Mouse (Mus musculus): Measurements from ENCODE around the gene Gp5. TPM values are rescaled to one million over a fixed set of nuclear protein-coding genes. Genes with fewer than 3 reads are reported as not detected.
A peak's percentile ranks its signal among the peaks of the same experiment; 100 is the strongest.
"Not testable (repeated sequence)": the region's sequence is repeated elsewhere in the genome, so short reads cannot be mapped to it uniquely, and the experiment has no call there.

Gene Gp5
- total RNA-seq (2014; rRNA removed) (0.28 and 0.34 TPM in 2 replicates), polyA plus RNA-seq (2012; rRNA removed) (0.17 and 0.20 TPM in 2 replicates)

DNA sequence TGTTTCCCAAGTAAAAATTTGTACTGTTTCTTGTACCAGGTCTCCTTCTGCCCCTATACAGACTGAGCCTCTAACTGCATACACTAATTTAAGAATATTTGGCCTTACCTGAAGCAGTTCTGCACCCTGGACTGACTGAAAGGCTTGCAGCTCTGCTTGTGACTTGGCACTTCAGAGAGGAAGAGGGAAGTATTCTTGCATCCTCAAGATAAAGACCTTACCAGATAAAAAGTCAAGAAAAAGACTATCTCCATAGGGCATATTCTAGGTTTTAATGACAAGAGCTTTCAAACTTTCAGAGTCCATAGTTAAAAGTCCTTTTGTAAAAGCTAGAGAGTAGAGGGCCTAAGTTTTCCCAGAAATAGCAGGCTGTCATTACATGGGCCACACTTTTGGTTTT, at the start of gene Gp5:
Gene Gp5, minus strand, starts transcription at position 133 of the 400 bp plus-strand sequence.
- H3K9ac ChIP-seq (ENCODE audit: low read depth, low read length) = no peak within 1 kb of the TSS
- no peak for TF ChIP-seq CTCF (IDR thresholded peaks at IDR 0.05; ENCODE audit: low read depth, low read length)

GRCm38 (mm10) chr16:30353489-30353888, 42.9 kb upstream of the Gp5 start:
- not testable (repeated sequence) for H3K4me3 ChIP-seq (ENCODE audit: insufficient read depth, low read depth, low read length); H3K79me2 ChIP-seq (ENCODE audit: control insufficient read depth, insufficient read depth, low read length); H3K27me3 ChIP-seq (ENCODE audit: control insufficient read depth, insufficient read depth, low read length); H3K9ac ChIP-seq (ENCODE audit: low read depth, low read length); DNase-seq (ENCODE audit: extremely low read depth, low read depth, low spot score); H3K4me1 ChIP-seq (ENCODE audit: control insufficient read depth, insufficient read depth, low read length); H3K27ac ChIP-seq (replicated peaks; ENCODE audit: insufficient read depth, low read depth, low read length)
- 97% methylated on average over 11 of the region's 11 CpGs for WGBS
- H3K36me3 ChIP-seq (ENCODE audit: control insufficient read depth, insufficient read depth, low read length) = peaks cover 50% of the 10 kb centered on the region

More for the DNA sequence above, at the start of gene Gp5:
- peaks cover 17% of the 10 kb centered on the region for H3K4me1 ChIP-seq (ENCODE audit: control insufficient read depth, insufficient read depth, low read length)
- no peak within 1 kb of the TSS for H3K27ac ChIP-seq (replicated peaks; ENCODE audit: insufficient read depth, low read depth, low read length)
- DNase-seq (ENCODE audit: extremely low read depth, low read depth, low spot score) = no peak
- no peaks in the 10 kb centered on the region for H3K27me3 ChIP-seq (ENCODE audit: control insufficient read depth, insufficient read depth, low read length)
- H3K4me3 ChIP-seq (ENCODE audit: insufficient read depth, low read depth, low read length) = no peak within 1 kb of the TSS
- H3K36me3 ChIP-seq (ENCODE audit: control insufficient read depth, insufficient read depth, low read length) = peaks cover 9% of the 10 kb centered on the region
- H3K79me2 ChIP-seq (ENCODE audit: control insufficient read depth, insufficient read depth, low read length) = no peaks in the 10 kb centered on the region

DNA sequence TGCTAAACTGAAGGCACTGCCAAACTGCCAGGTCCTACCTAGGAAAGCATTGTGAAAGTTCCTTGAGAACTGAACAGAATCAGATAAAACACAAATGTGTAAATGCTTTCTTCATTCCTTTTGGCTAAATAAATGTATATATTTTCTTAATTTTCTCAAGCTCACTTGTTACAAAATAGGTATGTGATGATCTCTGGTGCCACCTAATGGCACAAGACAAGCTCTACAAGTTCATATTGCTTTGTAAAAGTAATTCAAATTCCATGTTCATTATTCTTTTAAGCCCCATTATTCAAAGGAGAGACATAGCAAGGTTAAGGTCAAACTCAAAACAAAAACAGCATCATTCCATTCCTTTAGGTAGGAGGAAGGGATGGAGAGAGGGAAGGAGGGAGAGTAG, 3.7 kb upstream of the Gp5 start:
- Histone ChIP-seq H3K4me1 (ENCODE audit: control insufficient read depth, insufficient read depth, low read length) (peaks cover 11% of the 10 kb centered on the region), H3K79me2 (ENCODE audit: control insufficient read depth, insufficient read depth, low read length) (no peaks in the 10 kb centered on the region), H3K4me3 (ENCODE audit: insufficient read depth, low read depth, low read length) (no peak overlapping the region), H3K36me3 (ENCODE audit: control insufficient read depth, insufficient read depth, low read length) (peaks cover 29% of the 10 kb centered on the region), H3K27me3 (ENCODE audit: control insufficient read depth, insufficient read depth, low read length) (no peaks in the 10 kb centered on the region), H3K27ac (replicated peaks; ENCODE audit: insufficient read depth, low read depth, low read length) (no peak overlapping the region), H3K9ac (ENCODE audit: low read depth, low read length) (no peak overlapping the region)
- TF ChIP-seq POLR2A (IDR thresholded peaks at IDR 0.05; ENCODE audit: extremely low read depth, insufficient read depth, low read length) (no peak), CTCF (IDR thresholded peaks at IDR 0.05; ENCODE audit: low read depth, low read length) (peak; percentile 50)
- peak; percentile 45 for DNase-seq (ENCODE audit: extremely low read depth, low read depth, low spot score)

GRCm38 (mm10) chr16:30310171-30310515, 436 bp downstream of the Gp5 start:
- H3K79me2 ChIP-seq (ENCODE audit: control insufficient read depth, insufficient read depth, low read length) = no peaks in the 10 kb centered on the region
- DNase-seq (ENCODE audit: extremely low read depth, low read depth, low spot score) = peak; percentile 81
- no peak overlapping the region for H3K27ac ChIP-seq (replicated peaks; ENCODE audit: insufficient read depth, low read depth, low read length)
- no peak overlapping the region for H3K9ac ChIP-seq (ENCODE audit: low read depth, low read length)
- peaks cover 17% of the 10 kb centered on the region for H3K4me1 ChIP-seq (ENCODE audit: control insufficient read depth, insufficient read depth, low read length)
- no peak for TF ChIP-seq POLR2A (IDR thresholded peaks at IDR 0.05; ENCODE audit: extremely low read depth, insufficient read depth, low read length)
- TF ChIP-seq CTCF (IDR thresholded peaks at IDR 0.05; ENCODE audit: low read depth, low read length) = no peak
- no peaks in the 10 kb centered on the region for H3K27me3 ChIP-seq (ENCODE audit: control insufficient read depth, insufficient read depth, low read length)
- no peak overlapping the region for H3K4me3 ChIP-seq (ENCODE audit: insufficient read depth, low read depth, low read length)
- peaks cover 6% of the 10 kb centered on the region; the same call in 1 of the 2 replicates for H3K36me3 ChIP-seq (ENCODE audit: control insufficient read depth, insufficient read depth, low read length)
- WGBS = 28% methylated on average over 8 of the region's 8 CpGs

GRCm38 (mm10) chr16:30309395-30310170, 996 bp downstream of the Gp5 start:
- no peak for TF ChIP-seq POLR2A (IDR thresholded peaks at IDR 0.05; ENCODE audit: extremely low read depth, insufficient read depth, low read length)
- TF ChIP-seq CTCF (IDR thresholded peaks at IDR 0.05; ENCODE audit: low read depth, low read length) = no peak
- Histone ChIP-seq H3K9ac (ENCODE audit: low read depth, low read length) (no peak overlapping the region), H3K79me2 (ENCODE audit: control insufficient read depth, insufficient read depth, low read length) (no peaks in the 10 kb centered on the region), H3K27ac (replicated peaks; ENCODE audit: insufficient read depth, low read depth, low read length) (no peak overlapping the region), H3K4me1 (ENCODE audit: control insufficient read depth, insufficient read depth, low read length) (peaks cover 17% of the 10 kb centered on the region), H3K27me3 (ENCODE audit: control insufficient read depth, insufficient read depth, low read length) (no peaks in the 10 kb centered on the region), H3K4me3 (ENCODE audit: insufficient read depth, low read depth, low read length) (no peak overlapping the region), H3K36me3 (ENCODE audit: control insufficient read depth, insufficient read depth, low read length) (peaks cover 3% of the 10 kb centered on the region; the same call in 1 of the 2 replicates)
- DNase-seq (ENCODE audit: extremely low read depth, low read depth, low spot score) = peak; percentile 46
- 9% methylated on average over 34 of the region's 34 CpGs for whole genome bisulfite sequencing

DNA sequence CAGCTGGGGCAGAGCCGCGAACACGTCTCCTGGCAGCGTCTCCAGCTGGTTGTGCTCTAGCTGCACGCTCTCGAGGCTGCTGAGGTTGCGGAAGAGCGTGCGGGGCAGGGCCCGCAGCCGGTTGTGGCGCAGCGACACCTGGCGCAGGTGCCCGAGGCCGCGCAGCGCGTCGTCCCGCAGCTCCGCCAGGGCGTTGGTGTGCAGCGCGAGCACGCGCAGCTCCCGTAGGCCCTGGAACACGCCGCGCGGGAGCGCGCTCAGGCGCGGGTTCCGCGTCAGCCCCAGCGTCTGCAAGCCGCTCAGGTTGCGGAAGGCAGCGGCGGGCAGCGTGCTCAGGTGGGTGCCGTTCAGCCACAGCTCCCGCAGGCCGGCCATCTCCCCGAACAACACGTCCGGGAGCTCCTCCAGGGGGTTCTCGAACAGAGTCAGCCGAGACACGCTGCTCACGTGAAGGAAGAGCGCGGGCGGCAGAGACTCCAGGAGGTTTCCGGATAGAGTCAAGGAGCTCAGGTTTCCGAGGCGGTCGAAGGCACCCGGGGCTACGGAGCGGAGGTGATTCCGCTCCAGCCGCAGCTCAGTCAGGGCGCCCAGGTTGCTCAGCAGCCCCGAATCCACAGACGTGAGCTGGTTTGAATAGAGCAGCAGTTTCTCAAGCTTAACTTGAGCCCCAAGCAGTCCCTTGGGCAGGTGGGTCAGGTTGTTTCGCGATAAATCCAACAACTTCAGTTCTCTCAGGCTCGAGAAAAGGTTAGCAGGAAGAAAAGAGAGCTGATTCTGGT, 1.8 kb downstream of the Gp5 start:
- peak overlapping the region; percentile 48 for H3K4me3 ChIP-seq (ENCODE audit: insufficient read depth, low read depth, low read length)
- no peak overlapping the region for H3K27ac ChIP-seq (replicated peaks; ENCODE audit: insufficient read depth, low read depth, low read length)
- peak overlapping the region; percentile 68 for H3K9ac ChIP-seq (ENCODE audit: low read depth, low read length)
- DNase-seq (ENCODE audit: extremely low read depth, low read depth, low spot score) = peak; percentile 53
- H3K4me1 ChIP-seq (ENCODE audit: control insufficient read depth, insufficient read depth, low read length) = peaks cover 17% of the 10 kb centered on the region
- no peaks in the 10 kb centered on the region for H3K27me3 ChIP-seq (ENCODE audit: control insufficient read depth, insufficient read depth, low read length)
- no peaks in the 10 kb centered on the region for H3K79me2 ChIP-seq (ENCODE audit: control insufficient read depth, insufficient read depth, low read length)
- no peak for TF ChIP-seq POLR2A (IDR thresholded peaks at IDR 0.05; ENCODE audit: extremely low read depth, insufficient read depth, low read length)
- peak; percentile 54 for TF ChIP-seq CTCF (IDR thresholded peaks at IDR 0.05; ENCODE audit: low read depth, low read length)
- peaks cover 3% of the 10 kb centered on the region; the same call in 1 of the 2 replicates for H3K36me3 ChIP-seq (ENCODE audit: control insufficient read depth, insufficient read depth, low read length)
- WGBS = 1% methylated on average over 72 of the region's 72 CpGs
